Mouse (Mus musculus) liver, adult 2 months (tissue): Measurements from ENCODE around the gene Olfr1358.

Source experiments
- CTCF ChIP-seq: fragments of 200-500 bp; IDR thresholded peaks from 2 replicates; pipeline ENCODE4 v1.5.1; 2011; ENCODE audit warnings: low read depth, low read length, control low read depth
- POLR2A ChIP-seq: fragments of 200-500 bp; IDR thresholded peaks from 2 replicates; pipeline ENCODE4 v1.6.1; 2011; ENCODE audit warnings: low read length, control low read depth; ENCODE audit not compliant: insufficient read depth; ENCODE audit errors: extremely low read depth

DNA sequence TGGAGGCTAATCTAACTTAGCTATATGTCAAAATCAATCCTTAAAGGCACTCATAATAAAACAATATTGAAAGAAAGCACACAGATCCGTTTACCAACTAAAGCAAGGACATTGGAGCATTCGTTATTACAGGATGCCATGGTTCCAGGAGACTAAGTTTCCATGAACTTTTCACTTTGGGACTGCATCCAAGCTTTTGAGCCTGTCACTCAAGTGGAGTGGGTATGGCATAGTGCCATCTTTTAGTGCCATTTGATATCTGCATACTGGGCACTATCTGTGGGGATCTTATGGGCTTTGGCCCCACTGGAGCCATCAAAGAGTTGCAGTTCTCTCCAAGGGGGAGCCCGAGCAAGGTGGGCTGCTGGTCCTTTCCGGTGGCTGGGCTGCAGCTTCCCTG lies 8.3 kb downstream of the Olfr1358 start:
- TF ChIP-seq POLR2A = no peak
- no peak for TF ChIP-seq CTCF
